Mouse (Mus musculus): Measurements from ENCODE around the gene Kif17.

GRCm38 (mm10) chr4:138200769-138201168 is 49.5 kb upstream of the Kif17 start:
- no peak for TF ChIP-seq HCFC1 (IDR thresholded peaks at IDR 0.05; ENCODE audit: borderline replicate concordance, insufficient read depth, low read length)
- TF ChIP-seq ZNF384 (IDR thresholded peaks at IDR 0.05; ENCODE audit: low read depth, low read length), result no peak
- TF ChIP-seq CHD2 (IDR thresholded peaks at IDR 0.05; ENCODE audit: low read depth, low read length), result no peak
